Mouse (Mus musculus) cerebellum, adult 2 months (tissue): ENCODE results near the gene Iqgap2. TPM values are rescaled to one million over a fixed set of nuclear protein-coding genes. Genes with fewer than 3 reads are reported as not detected.

ENCODE experiments used
- DNase-seq, 2 experiments: peaks; one replicate each; pipeline ENCODE4 v3.0.0; 2021
- H3K27ac ChIP-seq: fragments of 200-500 bp; 2 replicates; pipeline ENCODE4 v1.5.1; 2012; ENCODE audit warnings: low read length, control low read depth, inconsistent platforms; ENCODE audit not compliant: insufficient read depth
- H3K27me3 ChIP-seq: fragments of 200-500 bp; 2 replicates; pipeline ENCODE4 v1.6.1; 2012; ENCODE audit warnings: inconsistent platforms, mild to moderate bottlenecking, low read length, moderate library complexity; ENCODE audit not compliant: control insufficient read depth, insufficient read depth
- H3K4me1 ChIP-seq: fragments of 200-500 bp; 2 replicates; pipeline ENCODE4 v1.6.1; 2011; ENCODE audit warnings: low read length; ENCODE audit not compliant: control insufficient read depth, insufficient read depth
- H3K4me3 ChIP-seq: fragments of 200-500 bp; replicated peaks from 2 replicates; pipeline ENCODE3; 2011; ENCODE audit warnings: mild to moderate bottlenecking, low read depth, low read length, control low read depth; ENCODE audit not compliant: insufficient read depth
- CTCF ChIP-seq: fragments of 200-500 bp; IDR thresholded peaks from 2 replicates; pipeline ENCODE4 v1.5.1; 2011; ENCODE audit warnings: low read depth, mild to moderate bottlenecking, control low read depth, low read length, moderate library complexity, borderline replicate concordance; ENCODE audit not compliant: insufficient read depth
- POLR2A ChIP-seq: fragments of 200-500 bp; IDR thresholded peaks from 2 replicates; pipeline ENCODE4 v1.6.1; 2011; ENCODE audit warnings: low read length, control low read depth, borderline replicate concordance; ENCODE audit not compliant: insufficient read depth
- WGBS: fragments of 180-500 bp; shearing (Covaris S2); methylation state at CpG from one replicate; pipeline ENCODE4 v1.1.7; 2018; 5-methylcytosine and 5-hydroxymethylcytosine counted together
- polyA plus RNA-seq: library from polyadenylated mRNA; depleted of rRNA; stranded (reverse); fragments of >200 nt; gene quantifications from 2 replicates; pipeline ENCODE4 v1.2.3, GENCODE M21; 2012

Iqgap2 gene
- polyA plus RNA-seq, 1 experiment, result 1.3 TPM

- Histone ChIP-seq H3K4me3 (no peak overlapping the region), H3K4me1 (peaks cover 8% of the 10 kb centered on the region; the same call in 1 of the 2 replicates), H3K27ac (no peak overlapping the region), H3K27me3 (no peaks in the 10 kb centered on the region)
- peak; percentile 38 to 71 for DNase-seq
- TF ChIP-seq CTCF (no peak), POLR2A (no peak)
- 14% methylated on average over 9 of the region's 9 CpGs for WGBS
Measured at GRCm38 (mm10) chr13:95800925-95801324, 90.8 kb downstream of the Iqgap2 start.

GRCm38 (mm10) chr13:95799322-95799721, 92.4 kb downstream of the Iqgap2 start:
- TF ChIP-seq POLR2A, result no peak
- no peak for TF ChIP-seq CTCF

GRCm38 (mm10) chr13:95798721-95799120, 93.0 kb downstream of the Iqgap2 start:
- Histone ChIP-seq H3K4me1 (peaks cover 8% of the 10 kb centered on the region; the same call in 1 of the 2 replicates), H3K27ac (no peak overlapping the region), H3K27me3 (no peaks in the 10 kb centered on the region), H3K4me3 (no peak overlapping the region)
- TF ChIP-seq POLR2A, result no peak
- no peak for TF ChIP-seq CTCF
- 87% methylated on average over 6 of the region's 6 CpGs for WGBS
- no peak for DNase-seq

More at GRCm38 (mm10) chr13:95799322-95799721, 92.4 kb downstream of the Iqgap2 start:
- 96% methylated on average over 4 of the region's 4 CpGs for WGBS
- H3K4me3 ChIP-seq, result no peak overlapping the region
- H3K4me1 ChIP-seq, result peaks cover 8% of the 10 kb centered on the region; the same call in 1 of the 2 replicates
- DNase-seq, result no peak
- no peak overlapping the region for H3K27ac ChIP-seq
- no peaks in the 10 kb centered on the region for H3K27me3 ChIP-seq

- no peak for DNase-seq
- WGBS, result 97% methylated on average over 2 of the region's 2 CpGs
- Histone ChIP-seq H3K27me3 (no peaks in the 10 kb centered on the region), H3K4me1 (peaks cover 8% of the 10 kb centered on the region; the same call in 1 of the 2 replicates), H3K27ac (no peak overlapping the region), H3K4me3 (no peak overlapping the region)
- TF ChIP-seq POLR2A (no peak), CTCF (no peak)
Measured at GRCm38 (mm10) chr13:95797530-95797929, 94.2 kb downstream of the Iqgap2 start.

GRCm38 (mm10) chr13:95794346-95794745, 97.4 kb downstream of the Iqgap2 start:
- Histone ChIP-seq H3K27me3 (no peaks in the 10 kb centered on the region), H3K27ac (no peak overlapping the region), H3K4me1 (no peaks in the 10 kb centered on the region), H3K4me3 (no peak overlapping the region)
- WGBS, result 70% methylated on average over 8 of the region's 8 CpGs
- TF ChIP-seq CTCF, result no peak
- DNase-seq, result no peak

- Histone ChIP-seq H3K27me3 (no peaks in the 10 kb centered on the region), H3K27ac (no peak overlapping the region), H3K4me3 (no peak overlapping the region), H3K4me1 (peaks cover 5% of the 10 kb centered on the region; the same call in 1 of the 2 replicates)
- no peak for DNase-seq
- TF ChIP-seq POLR2A, result no peak
- WGBS, result 92% methylated on average over 6 of the region's 6 CpGs
Measured at GRCm38 (mm10) chr13:95790883-95791282, 100.8 kb downstream of the Iqgap2 start.

- no peak for TF ChIP-seq CTCF
- TF ChIP-seq POLR2A, result no peak
- Histone ChIP-seq H3K27ac (no peak overlapping the region), H3K4me3 (no peak overlapping the region), H3K4me1 (peaks cover 5% of the 10 kb centered on the region; the same call in 1 of the 2 replicates), H3K27me3 (no peaks in the 10 kb centered on the region)
- DNase-seq, result peak in 1 of 2 experiments; percentile 31
- 52% methylated on average over 10 of the region's 10 CpGs for WGBS
Measured at GRCm38 (mm10) chr13:95788631-95789376, 102.9 kb downstream of the Iqgap2 start.

GRCm38 (mm10) chr13:95782969-95783332, 108.8 kb downstream of the Iqgap2 start:
- Histone ChIP-seq H3K4me1 (peaks cover 3% of the 10 kb centered on the region; the same call in 1 of the 2 replicates), H3K27ac (no peak overlapping the region), H3K4me3 (no peak overlapping the region), H3K27me3 (no peaks in the 10 kb centered on the region)
- DNase-seq, result no peak
- 77% methylated on average over 2 of the region's 2 CpGs for WGBS
- TF ChIP-seq CTCF (no peak), POLR2A (no peak)

- Histone ChIP-seq H3K4me1 (peaks cover 7% of the 10 kb centered on the region; the same call in 1 of the 2 replicates), H3K27me3 (no peaks in the 10 kb centered on the region), H3K27ac (no peak overlapping the region), H3K4me3 (no peak overlapping the region)
- TF ChIP-seq POLR2A (no peak), CTCF (no peak)
- DNase-seq, result no peak
- WGBS, result 81% methylated on average over 15 of the region's 15 CpGs
Measured at GRCm38 (mm10) chr13:95782311-95782968, 109.3 kb downstream of the Iqgap2 start.
